Mouse (Mus musculus) left cerebral cortex, postnatal 36 days (tissue): ENCODE measurements at regions not wholly inside any gene's neighbourhood (a gene's known extent, or its start where the extent isn't known, plus 50 kb on each side); places are given as distances from the start of the nearest gene placed in this dataset.

Experiments used
- DNase-seq, 2 experiments: peaks; one replicate each; pipeline ENCODE4 v3.0.0; 2021 to 2022; ENCODE audit warnings: low spot score in 2 of 2, mixed read lengths in 1 of 2
- intact Hi-C: fragments of 180-260 bp; cut with DNase I; formaldehyde crosslinking; loops from one replicate; pipeline ENCODE4 v1.15.1; 2025

GRCm38 (mm10) chr12:93549900-93550299, 1700.9 kb upstream of the Sel1l start:
- DNase-seq: no peak
- intact Hi-C loops: no loop called here

DNA sequence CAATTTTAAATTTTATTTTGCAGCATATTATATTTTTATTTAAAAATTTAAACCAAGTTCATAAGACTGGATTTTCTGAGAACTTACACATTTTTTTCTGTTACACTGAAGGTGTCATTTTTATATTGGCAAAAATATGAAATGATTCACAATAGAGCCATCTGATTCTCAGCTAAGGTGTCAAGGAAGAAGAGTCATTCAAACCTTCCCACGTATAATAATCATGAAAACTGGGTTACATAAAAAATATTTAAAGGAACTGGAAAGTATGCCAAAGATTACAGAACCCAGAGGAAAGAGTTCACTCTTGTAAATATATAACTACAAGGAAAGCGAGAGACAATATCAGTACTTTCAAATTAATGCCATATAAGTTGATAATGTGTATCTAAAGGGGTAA, 1674.5 kb upstream of the Sel1l start:
- intact Hi-C loops: no loop called here

DNA sequence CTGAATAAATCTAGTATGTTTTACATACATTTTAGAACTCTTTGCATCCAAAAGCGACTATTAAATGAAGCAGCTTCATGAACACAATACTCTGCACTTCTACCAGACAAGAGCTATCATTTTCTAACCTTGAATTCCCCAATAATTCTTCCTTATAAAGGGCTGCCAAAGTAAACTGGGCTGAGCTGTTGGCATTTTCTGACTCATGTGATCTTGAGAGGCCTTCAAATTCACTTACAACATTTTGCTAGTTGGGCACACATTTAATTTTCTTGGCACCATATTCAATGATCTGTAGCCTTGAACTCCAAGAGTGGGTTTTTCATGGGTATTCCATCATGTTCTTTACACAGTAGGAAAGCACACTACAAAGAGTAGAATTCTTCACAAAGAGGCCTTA, 1637.4 kb upstream of the Sel1l start:
- intact Hi-C loops: no loop called here
- no peak for DNase-seq

More for the DNA sequence above, 1674.5 kb upstream of the Sel1l start:
- DNase-seq: no peak

DNA sequence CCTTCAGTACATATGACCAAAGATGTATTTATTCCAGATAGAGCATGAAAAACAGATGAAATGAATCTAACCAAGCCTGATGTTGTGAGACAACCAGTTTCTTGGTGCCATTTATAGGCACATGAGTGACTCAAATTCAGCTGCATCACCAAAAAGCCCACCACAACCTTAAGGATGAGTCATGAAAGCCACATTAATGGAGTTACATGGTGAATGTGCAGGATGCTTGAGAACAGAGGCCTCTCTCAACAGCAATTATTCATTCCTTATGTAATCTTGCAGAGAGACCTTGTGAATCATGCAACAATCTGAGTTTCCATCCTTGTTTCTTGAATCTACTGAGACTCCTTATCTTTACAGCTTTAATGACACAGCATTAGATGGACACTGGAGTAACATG, 1613.1 kb upstream of the Sel1l start:
- DNase-seq: no peak
- intact Hi-C loops: no loop called here

DNA sequence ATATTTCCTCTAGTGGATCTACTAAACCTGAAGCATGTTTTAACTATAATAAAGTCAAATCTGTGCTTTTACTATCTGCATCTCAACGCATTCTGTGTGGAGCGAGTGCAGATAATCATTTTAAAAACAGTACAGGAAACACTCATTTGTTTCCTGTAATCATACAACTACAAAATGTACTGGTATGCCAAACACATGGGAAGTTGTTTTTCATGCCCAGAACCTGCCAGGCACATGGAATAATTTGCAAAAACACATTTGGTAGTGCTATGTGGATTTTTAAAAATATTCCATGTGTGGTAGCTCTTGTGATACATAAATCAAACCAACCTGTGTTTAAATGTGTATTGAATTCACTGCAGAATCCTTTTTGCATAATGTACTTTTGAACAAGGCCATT, 1600.5 kb upstream of the Sel1l start:
- no peak for DNase-seq
- intact Hi-C loops: no loop called here

DNA sequence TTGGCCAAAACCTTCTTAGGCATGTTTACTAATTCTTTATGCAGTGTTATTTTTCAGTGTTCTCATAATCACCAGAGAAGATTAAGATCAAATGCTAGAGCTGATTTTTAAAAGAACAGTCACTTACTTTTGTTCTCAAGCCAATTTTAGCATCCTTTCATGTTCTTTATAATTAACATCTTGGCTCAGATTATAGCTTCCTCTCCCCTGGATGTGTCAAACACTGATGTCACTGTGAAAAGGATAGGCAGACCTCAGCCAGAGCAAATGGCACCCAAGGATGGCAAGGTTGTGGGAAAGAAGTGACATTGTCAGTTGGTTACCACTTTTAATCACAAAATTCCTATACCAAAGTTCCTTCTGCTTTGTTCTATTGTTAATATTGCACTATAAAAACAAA, 1580.3 kb upstream of the Sel1l start:
- DNase-seq: no peak
- intact Hi-C loops: no loop called here

GRCm38 (mm10) chr12:93427988-93428387, 1579.0 kb upstream of the Sel1l start:
- no peak for DNase-seq
- intact Hi-C loops: no loop called here

DNA sequence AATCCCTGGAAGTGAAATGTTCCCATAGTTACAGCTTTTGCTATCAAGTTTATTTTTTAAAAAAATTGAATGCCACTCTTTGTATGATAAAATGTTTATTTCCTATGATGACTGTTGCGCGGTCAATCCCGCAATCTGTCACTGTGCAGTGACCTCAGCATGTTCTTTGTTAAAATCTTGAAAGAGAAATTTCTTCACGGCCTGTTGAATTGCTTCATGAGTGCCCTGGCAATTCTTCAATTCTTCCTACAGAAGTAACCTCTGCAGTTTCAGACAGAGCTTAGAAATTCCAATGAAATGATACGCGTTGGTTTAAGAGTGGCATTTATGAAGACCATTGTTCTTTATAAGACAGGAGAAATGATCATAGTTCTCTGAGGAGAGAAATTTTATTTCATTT, 1567.4 kb upstream of the Sel1l start:
- DNase-seq: no peak
- intact Hi-C loops: no loop called here

DNA sequence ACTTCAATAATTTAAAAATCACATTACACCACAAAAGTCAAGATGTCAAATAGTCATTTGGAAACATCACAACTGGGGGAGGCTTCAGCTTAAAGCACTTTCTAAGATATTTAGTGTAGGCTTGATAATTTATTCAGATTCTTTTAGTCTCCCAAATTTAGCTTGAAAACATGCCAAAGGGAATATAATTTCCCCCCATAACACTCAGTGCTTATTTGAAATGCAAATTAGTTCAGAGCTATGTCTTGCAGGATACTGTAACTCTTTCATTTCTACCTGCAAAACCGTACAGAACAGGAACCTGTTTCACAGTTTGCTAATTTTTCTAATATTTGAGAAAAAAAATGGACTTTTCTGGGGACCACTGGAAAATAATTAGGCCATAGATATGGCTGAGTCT, 1566.8 kb upstream of the Sel1l start:
- no peak for DNase-seq
- intact Hi-C loops: no loop called here

GRCm38 (mm10) chr12:93385578-93385977, 1536.6 kb upstream of the Sel1l start:
- intact Hi-C loops: no loop called here
- DNase-seq: no peak

GRCm38 (mm10) chr12:93342933-93343332, 1494.0 kb upstream of the Sel1l start:
- no peak for DNase-seq
- intact Hi-C loops: no loop called here

GRCm38 (mm10) chr12:93342525-93342924, 1493.6 kb upstream of the Sel1l start:
- intact Hi-C loops: no loop called here
- no peak for DNase-seq

DNA sequence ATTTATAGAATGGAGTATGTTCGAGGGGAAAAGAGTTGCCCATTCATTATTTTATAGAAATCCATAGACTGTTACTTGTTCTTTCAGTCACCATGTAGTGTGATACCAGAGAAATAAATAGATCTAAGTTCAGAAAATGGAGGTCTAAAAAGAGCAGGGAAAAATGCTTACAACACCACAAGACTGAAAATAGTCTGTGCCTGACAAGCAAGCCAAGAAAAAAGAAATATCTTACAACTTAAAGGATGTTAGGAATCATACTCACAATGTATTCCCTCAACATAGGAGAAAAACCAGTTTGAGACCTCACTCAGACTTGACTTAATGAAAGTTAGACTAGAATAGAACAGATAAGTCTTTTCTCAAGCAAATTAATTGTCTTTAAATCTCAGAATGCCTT, 1486.6 kb upstream of the Sel1l start:
- intact Hi-C loops: no loop called here
- no peak for DNase-seq

DNA sequence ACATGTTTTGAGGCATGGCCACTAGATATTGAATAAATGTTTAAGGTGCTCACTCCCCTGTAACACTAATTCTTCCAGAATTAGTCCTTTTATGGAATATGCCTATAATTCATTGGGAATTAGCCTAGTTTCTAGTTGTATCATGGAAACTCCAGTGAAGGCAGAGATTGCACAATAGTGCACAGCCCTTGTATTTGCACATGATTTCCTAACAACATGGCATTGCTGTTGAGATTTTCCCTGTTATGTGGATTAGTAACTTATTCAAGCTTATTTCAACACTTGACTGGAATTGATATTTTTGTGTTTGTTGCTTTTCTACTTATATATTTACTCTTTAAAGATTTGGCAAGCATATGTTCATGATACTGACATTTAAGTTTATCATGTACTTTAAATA, 1463.3 kb upstream of the Sel1l start:
- no peak for DNase-seq
- intact Hi-C loops: no loop called here

DNA sequence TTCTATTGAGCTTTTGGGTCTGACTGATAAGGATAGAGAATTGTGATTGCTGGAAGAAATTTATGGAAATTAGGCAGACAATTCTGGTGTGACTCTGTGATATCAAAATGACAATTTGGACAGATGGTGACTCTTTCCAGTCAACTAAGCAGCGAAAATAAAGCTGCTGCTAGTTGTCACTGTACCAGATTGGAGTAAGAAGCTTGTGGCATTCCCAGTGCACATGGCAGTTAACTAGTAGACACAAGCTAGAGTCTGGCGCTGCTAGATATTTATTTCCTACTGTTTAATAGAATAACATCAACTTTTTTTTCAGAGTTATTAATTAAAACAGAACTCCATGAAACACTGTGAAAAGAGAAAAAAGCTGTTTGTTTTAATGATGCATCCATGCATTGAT, 1432.9 kb upstream of the Sel1l start:
- intact Hi-C loops: no loop called here
- DNase-seq: no peak

DNA sequence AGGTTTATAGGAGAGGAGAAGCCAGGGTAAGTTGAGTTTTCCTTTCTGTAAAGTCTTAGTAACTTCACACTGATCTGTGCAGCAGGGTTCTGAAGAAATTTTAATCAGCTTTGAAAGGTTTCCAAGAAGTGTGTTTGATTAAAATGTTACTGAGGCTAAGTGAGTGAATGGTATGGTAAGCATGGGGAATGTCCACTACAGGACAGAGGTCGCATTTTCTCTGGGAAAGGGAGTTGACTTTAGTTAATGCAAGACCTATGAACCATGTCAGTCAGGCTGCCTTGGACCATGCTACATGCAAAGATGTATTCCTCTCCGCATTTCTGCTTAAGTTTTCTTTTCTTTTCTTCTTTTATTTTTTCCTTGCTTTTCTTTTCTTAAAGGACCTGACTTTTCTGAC, 1424.7 kb upstream of the Sel1l start:
- no peak for DNase-seq
- intact Hi-C loops: no loop called here

GRCm38 (mm10) chr12:93230237-93230636, 1381.3 kb upstream of the Sel1l start:
- DNase-seq: no peak
- intact Hi-C loops: no loop called here

- intact Hi-C loops: no loop called here
- no peak for DNase-seq
Observed at GRCm38 (mm10) chr12:93226826-93227225, 1377.9 kb upstream of the Sel1l start.

- intact Hi-C loops: no loop called here
- no peak for DNase-seq
Observed at GRCm38 (mm10) chr12:93221179-93221922, 1372.4 kb upstream of the Sel1l start.

DNA sequence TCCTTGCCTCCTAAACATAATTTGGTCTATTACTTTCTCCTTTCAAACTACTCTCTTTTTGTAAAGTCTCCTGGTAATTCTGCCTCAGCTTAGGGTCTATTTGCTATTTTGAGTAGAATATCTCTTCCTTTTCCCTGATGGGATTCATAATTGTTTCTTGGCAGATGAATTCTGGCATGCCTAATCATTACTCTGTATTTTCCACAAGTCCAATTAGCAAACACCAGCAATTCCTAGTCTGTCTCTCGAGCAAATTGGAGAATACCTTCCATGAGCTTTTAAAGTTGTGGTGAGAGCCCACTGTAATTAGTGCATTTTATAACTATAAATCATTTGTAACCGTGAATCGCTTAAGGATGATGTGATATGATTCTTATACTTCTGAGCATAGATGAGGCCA, 1358.6 kb upstream of the Sel1l start:
- DNase-seq: no peak
- intact Hi-C loops: no loop called here

DNA sequence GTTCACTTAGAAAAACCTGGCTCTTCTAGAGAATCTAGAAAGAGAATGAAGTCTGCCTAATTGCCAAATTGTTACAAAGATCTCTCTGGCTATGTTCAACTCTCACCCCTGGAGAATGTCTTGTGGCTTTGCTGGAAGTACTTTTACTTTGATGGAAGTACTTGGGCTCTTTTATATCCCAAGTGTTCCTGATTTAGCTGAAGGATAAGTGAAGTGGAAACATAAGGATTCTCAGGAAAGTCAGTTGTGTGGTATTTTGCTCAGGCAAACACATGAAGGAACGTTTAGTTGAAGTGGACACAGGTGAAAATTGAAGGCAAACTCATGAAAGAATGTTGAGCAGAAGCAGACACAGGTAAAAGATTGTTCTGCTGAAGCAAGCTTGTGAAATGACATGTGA, 1340.0 kb upstream of the Sel1l start:
- intact Hi-C loops: no loop called here
- DNase-seq: no peak

DNA sequence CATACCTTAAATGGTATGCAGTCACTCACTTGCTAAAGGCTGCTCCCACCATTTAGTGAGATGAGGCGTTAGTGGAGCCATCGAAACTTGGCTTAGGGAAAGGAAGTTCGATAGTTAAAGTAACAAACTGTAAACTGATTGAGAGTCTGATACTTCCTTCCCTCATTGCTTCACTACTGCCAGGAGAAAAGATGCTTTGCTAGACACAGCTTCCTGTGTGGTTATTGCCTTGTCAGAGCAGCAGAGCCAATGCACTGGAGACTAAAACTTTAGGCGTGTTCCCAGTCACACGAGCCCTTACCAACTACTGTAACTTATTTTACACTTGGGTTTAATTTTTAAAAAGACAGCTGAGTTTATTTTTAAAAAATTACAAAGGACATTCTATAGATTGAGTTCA, 1324.8 kb upstream of the Sel1l start:
- intact Hi-C loops: no loop called here
- DNase-seq: no peak
